Mouse (Mus musculus) heart, postnatal 0 days (tissue): Measurements from ENCODE around the gene Smad3.

Experiments used
- CTCF ChIP-seq: IDR thresholded peaks from 2 replicates; pipeline ENCODE4 v1.5.1; 2016; ENCODE audit warnings: antibody characterized with exemption, control low read depth, low read depth
- EP300 ChIP-seq: IDR thresholded peaks from 2 replicates; pipeline ENCODE4 v1.6.1; 2016; ENCODE audit warnings: antibody characterized with exemption, low read depth

DNA sequence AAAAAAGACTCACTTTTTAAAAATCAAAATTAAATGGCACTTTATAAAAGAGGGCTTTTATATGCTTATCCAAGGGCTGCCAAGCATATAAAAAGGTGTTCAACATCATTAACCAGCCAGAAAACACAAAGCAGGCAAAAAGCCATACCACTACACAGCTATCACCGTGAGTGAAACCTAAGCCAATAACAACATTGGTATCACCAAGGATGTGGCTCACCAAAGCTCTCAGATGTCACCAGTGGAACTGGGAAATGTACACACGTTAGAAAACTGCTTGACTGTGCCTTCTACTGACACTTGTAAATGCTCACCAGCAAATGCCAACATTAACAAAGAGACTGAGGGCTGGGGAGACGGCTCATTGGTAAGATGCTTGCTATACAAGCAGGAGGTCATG, 18.9 kb upstream of the Smad3 start:
- TF ChIP-seq CTCF: no peak
- no peak for TF ChIP-seq EP300
